Mouse (Mus musculus): ENCODE data around the gene Tmem39b. TPM values are rescaled to one million over a fixed set of nuclear protein-coding genes. Genes with fewer than 3 reads are reported as not detected.

Tmem39b gene
- total RNA-seq, 2 experiments from 2014 or later, result 3.5 to 4.7 TPM

Small RNAs within 50 kb of the gene (microRNA-seq; reads per million reads assigned to microRNA genes)
- 0 reads per million in 2 experiments for gene Mir7016 (ENCODE audit: borderline replicate concordance in 2 of 2)

Other genes starting within 250 kb of the Tmem39b start
- 10 to 100 TPM; 25.6 to 26.9 TPM for gene Bsdc1, start 235.3 kb downstream of the Tmem39b start, total RNA-seq (2021)
- gene Tssk3, start 205.8 kb downstream of the Tmem39b start, total RNA-seq (2021), result not detected
- not detected for gene Fam229a, start 205.6 kb downstream of the Tmem39b start, total RNA-seq (2021)
- 1 to 10 TPM; 1.6 to 2.8 TPM for gene Marcksl1, start 183.3 kb downstream of the Tmem39b start, total RNA-seq (2021)
- gene Hdac1, start 154.1 kb downstream of the Tmem39b start, total RNA-seq (2021), result 1 to 10 TPM; 9.6 to 9.9 TPM
- under 1 TPM in 1 of 2 experiments, not detected in 1; 0.48 TPM for gene Lck, start 123.2 kb downstream of the Tmem39b start, total RNA-seq (2021)
- under 1 TPM in 1 of 2 experiments, not detected in 1; 0.31 TPM for gene Fam167b, start 118.3 kb downstream of the Tmem39b start, total RNA-seq (2021)
- 100 to 1,000 TPM; 116 to 129 TPM for gene Eif3i, start 96.2 kb downstream of the Tmem39b start, total RNA-seq (2021)
- gene Tmem234, start 96.2 kb downstream of the Tmem39b start, total RNA-seq (2021), result 10 to 100 TPM; 30.5 to 32.3 TPM
- gene Dcdc2b, start 82.6 kb downstream of the Tmem39b start, total RNA-seq (2021), result 1 to 10 TPM in 1 of 2 experiments, under 1 TPM in 1; 0.77 to 1.2 TPM
- gene Iqcc, start 77.7 kb downstream of the Tmem39b start, total RNA-seq (2021), result 10 to 100 TPM in 1 of 2 experiments, 1 to 10 TPM in 1; 8.1 to 11.1 TPM
- 10 to 100 TPM; 52.4 to 59.8 TPM for gene Ccdc28b, start 72.9 kb downstream of the Tmem39b start, total RNA-seq (2021)
- 10 to 100 TPM; 18.0 to 19.4 TPM for gene Txlna, start 55.8 kb downstream of the Tmem39b start, total RNA-seq (2021)
- gene Kpna6, start 24.1 kb downstream of the Tmem39b start, total RNA-seq (2021), result 10 to 100 TPM; 64.6 to 77.1 TPM
- gene Khdrbs1, start 45.5 kb upstream of the Tmem39b start, total RNA-seq (2021), result 10 to 100 TPM; 21.5 to 25.7 TPM
- gene Ptp4a2, start 114.4 kb upstream of the Tmem39b start, total RNA-seq (2021), result 100 to 1,000 TPM; 556 to 584 TPM
- gene Spocd1, start 232.4 kb upstream of the Tmem39b start, total RNA-seq (2021), result not detected

Measured in gastrocnemius, postnatal 25 days (tissue).